Mouse (Mus musculus) ES-E14 (cell line): Measurements from ENCODE around the gene Kdm5a.

Source experiments
- CHD2 ChIP-seq: IDR thresholded peaks from 2 replicates; pipeline ENCODE4 v1.6.1; 2014; ENCODE audit warnings: mild to moderate bottlenecking, low read depth, low read length, inconsistent platforms
- HCFC1 ChIP-seq: IDR thresholded peaks from 2 replicates; pipeline ENCODE4 v1.6.1; 2012; ENCODE audit warnings: low read length, inconsistent platforms, borderline replicate concordance; ENCODE audit not compliant: insufficient read depth
- MAFK ChIP-seq: IDR thresholded peaks from 2 replicates; pipeline ENCODE4 v1.6.1; 2014; ENCODE audit warnings: mild to moderate bottlenecking, low read depth, low read length, inconsistent platforms; ENCODE audit not compliant: insufficient read depth
- ZNF384 ChIP-seq: IDR thresholded peaks from 2 replicates; pipeline ENCODE4 v1.6.1; 2012; ENCODE audit warnings: low read depth, low read length, inconsistent platforms

DNA sequence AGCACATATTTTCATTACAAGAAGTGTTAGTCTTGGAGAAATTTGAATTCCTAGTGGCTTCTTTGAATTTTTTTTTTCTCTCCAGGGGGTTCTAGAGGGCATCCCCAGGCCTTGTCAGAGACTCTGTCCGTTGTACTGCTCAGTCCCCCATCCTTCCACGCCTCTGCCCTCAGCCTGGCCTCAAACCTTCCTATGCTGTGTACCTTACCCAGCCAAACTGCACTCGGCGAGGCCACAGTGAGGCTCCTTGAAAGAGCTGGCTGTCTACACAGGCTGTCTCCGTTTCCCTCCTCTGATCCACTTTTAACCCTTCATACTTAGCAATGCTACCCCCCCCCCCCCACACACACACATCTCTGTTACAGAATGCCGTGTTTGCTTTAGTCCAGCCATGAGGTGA lies 98.3 kb downstream of the Kdm5a start:
- TF ChIP-seq ZNF384 = no peak
- no peak for TF ChIP-seq CHD2
- TF ChIP-seq HCFC1 = no peak
- TF ChIP-seq MAFK = no peak
